Mouse (Mus musculus): Measurements from ENCODE around the gene Sec14l4. TPM values are rescaled to one million over a fixed set of nuclear protein-coding genes. Genes with fewer than 3 reads are reported as not detected.

Sec14l4 gene
- 0.41 TPM in 1 of 2 replicates, not detected in the other for polyA plus RNA-seq (2015; fragmentation: Nextera tagmentation; extraction: Ambion mirVana)

DNA sequence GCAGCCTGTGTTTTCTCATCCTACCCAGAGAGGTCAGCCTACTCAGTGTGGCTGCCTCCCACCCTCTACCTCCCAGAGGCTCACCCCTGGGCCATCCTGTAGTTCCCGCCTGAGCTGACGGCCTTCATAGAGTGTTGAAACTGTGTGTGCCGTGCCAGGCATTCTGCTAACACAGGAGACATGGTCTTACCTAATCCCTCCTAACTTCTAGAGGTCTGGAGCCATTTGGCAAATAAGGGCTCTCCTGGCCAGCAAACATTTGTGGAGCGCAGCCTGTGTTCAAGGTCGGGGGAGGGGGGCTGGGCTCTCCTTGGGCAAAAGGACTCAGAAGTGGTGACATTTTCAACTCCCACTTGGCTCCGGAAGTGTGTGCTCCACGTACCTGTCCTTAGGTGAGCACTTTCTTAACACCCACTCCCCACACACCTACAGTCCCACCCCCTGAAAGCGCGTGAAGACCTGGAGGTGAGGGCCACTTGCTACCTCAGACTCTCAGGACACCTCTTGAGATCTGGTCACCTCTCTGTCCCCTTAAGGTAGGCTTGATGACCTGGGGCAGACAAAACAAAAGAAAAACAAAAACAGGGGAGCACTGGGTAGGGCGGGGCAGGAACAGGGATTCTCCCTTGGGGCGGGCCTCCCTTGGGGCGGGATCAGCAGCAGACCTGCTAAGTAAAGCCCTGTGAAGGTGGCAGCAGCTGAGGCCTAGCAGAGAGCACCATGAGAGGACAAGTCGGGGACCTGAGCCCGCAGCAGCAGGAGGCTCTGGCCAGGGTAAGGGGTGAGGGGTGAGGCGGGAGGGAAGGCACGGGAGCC is at the start of gene Sec14l4:
Gene Sec14l4 (plus strand): TSS at position 337 of the 816 bp plus-strand sequence.
- no peaks in the 10 kb centered on the region for H3K4me1 ChIP-seq (ENCODE audit: insufficient read depth, low read length)
- no peaks in the 10 kb centered on the region for H3K27me3 ChIP-seq (ENCODE audit: insufficient read depth, low read length)
- no peaks in the 10 kb centered on the region for H3K9me3 ChIP-seq (ENCODE audit: low read length)
- ATAC-seq (ENCODE audit: low FRiP score, low TSS enrichment), result no peak
- 45% methylated on average over 16 of the region's 16 CpGs for WGBS
- H3K36me3 ChIP-seq (ENCODE audit: insufficient read depth, low read length), result no peaks in the 10 kb centered on the region
- H3K9ac ChIP-seq (replicated peaks; ENCODE audit: low read length), result no peak within 1 kb of the TSS
- no peak within 1 kb of the TSS for H3K27ac ChIP-seq (ENCODE audit: low read length)
- H3K4me2 ChIP-seq (replicated peaks; ENCODE audit: low read depth, low read length), result no peak within 1 kb of the TSS
- no peak within 1 kb of the TSS for H3K4me3 ChIP-seq (ENCODE audit: low read length)

- H3K27ac ChIP-seq (ENCODE audit: low read length), result peak overlapping the region; percentile 48
- peaks cover 19% of the 10 kb centered on the region; the same call in 1 of the 2 replicates for H3K4me1 ChIP-seq (ENCODE audit: insufficient read depth, low read length)
- no peaks in the 10 kb centered on the region for H3K9me3 ChIP-seq (ENCODE audit: low read length)
- H3K36me3 ChIP-seq (ENCODE audit: insufficient read depth, low read length), result peaks cover 37% of the 10 kb centered on the region
- no peak overlapping the region for H3K9ac ChIP-seq (replicated peaks; ENCODE audit: low read length)
- H3K4me3 ChIP-seq (ENCODE audit: low read length), result no peak overlapping the region
- no peak overlapping the region for H3K4me2 ChIP-seq (replicated peaks; ENCODE audit: low read depth, low read length)
- WGBS, result 50% methylated on average over 6 of the region's 6 CpGs
- H3K27me3 ChIP-seq (ENCODE audit: insufficient read depth, low read length), result peaks cover 9% of the 10 kb centered on the region; the same call in 1 of the 2 replicates
- ATAC-seq (ENCODE audit: low FRiP score, low TSS enrichment), result no peak
Measured at GRCm38 (mm10) chr11:3981536-3981935, 49.7 kb upstream of the Sec14l4 start.

- H3K27ac ChIP-seq (ENCODE audit: low read length), result peak overlapping the region; percentile 68
- H3K4me1 ChIP-seq (ENCODE audit: insufficient read depth, low read length), result peaks cover 19% of the 10 kb centered on the region; the same call in 1 of the 2 replicates
- H3K36me3 ChIP-seq (ENCODE audit: insufficient read depth, low read length), result peaks cover 28% of the 10 kb centered on the region
- H3K9me3 ChIP-seq (ENCODE audit: low read length), result no peaks in the 10 kb centered on the region
- peak overlapping the region; percentile 70; the same call in 1 of the 2 replicates for H3K9ac ChIP-seq (replicated peaks; ENCODE audit: low read length)
- ATAC-seq (ENCODE audit: low FRiP score, low TSS enrichment), result no peak
- WGBS, result 72% methylated on average over 7 of the region's 7 CpGs
- H3K4me3 ChIP-seq (ENCODE audit: low read length), result peak overlapping the region; percentile 51
- peak overlapping the region; percentile 67 for H3K4me2 ChIP-seq (replicated peaks; ENCODE audit: low read depth, low read length)
- H3K27me3 ChIP-seq (ENCODE audit: insufficient read depth, low read length), result peaks cover 9% of the 10 kb centered on the region; the same call in 1 of the 2 replicates
Measured at GRCm38 (mm10) chr11:3982275-3983209, 48.7 kb upstream of the Sec14l4 start.

DNA sequence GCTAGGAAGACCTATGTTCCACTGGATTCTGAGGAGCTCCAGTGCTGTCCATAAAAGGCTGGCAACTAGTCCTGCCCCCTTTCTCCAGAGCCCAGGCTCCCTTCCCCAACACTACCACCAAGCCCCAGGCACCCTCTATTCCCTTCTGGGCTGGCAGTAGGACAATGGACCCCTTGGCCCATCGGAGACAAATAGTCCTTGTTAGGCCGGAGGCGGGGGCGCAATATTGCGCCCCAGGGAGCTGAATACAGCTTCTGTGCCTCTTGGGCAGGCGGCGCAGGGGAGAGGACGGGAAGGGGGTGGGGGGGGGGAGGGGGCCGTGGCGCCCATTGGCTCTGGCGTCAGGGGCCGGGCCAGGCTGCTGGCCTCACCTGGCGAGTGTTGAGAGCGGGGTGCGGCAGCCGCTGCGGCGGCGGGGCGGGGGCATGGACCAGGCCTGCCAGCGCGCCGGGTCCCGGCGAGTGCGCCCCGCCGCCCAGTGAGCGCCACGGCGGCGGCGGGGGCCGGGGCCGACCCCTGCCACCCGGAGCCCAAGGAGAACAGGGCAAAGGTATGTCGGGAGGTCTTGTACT is 47.9 kb upstream of the Sec14l4 start, which contains the start of gene Gal3st1:
Gene Gal3st1 (plus strand): TSS at position 346 of the 572 bp plus-strand sequence.
- peaks cover 20% of the 10 kb centered on the region for H3K36me3 ChIP-seq (ENCODE audit: insufficient read depth, low read length)
- peaks cover 9% of the 10 kb centered on the region; the same call in 1 of the 2 replicates for H3K27me3 ChIP-seq (ENCODE audit: insufficient read depth, low read length)
- no peaks in the 10 kb centered on the region for H3K9me3 ChIP-seq (ENCODE audit: low read length)
- peak; percentile 73 for ATAC-seq (ENCODE audit: low FRiP score, low TSS enrichment)
- WGBS, result under 1% methylated on average over 32 of the region's 37 CpGs
- H3K27ac ChIP-seq (ENCODE audit: low read length), result peak within 1 kb of the TSS; percentile 69
- peaks cover 19% of the 10 kb centered on the region; the same call in 1 of the 2 replicates for H3K4me1 ChIP-seq (ENCODE audit: insufficient read depth, low read length)
- peak within 1 kb of the TSS; percentile 51 for H3K4me3 ChIP-seq (ENCODE audit: low read length)
- peak within 1 kb of the TSS; percentile 70 for H3K9ac ChIP-seq (replicated peaks; ENCODE audit: low read length)
- peak within 1 kb of the TSS; percentile 67 for H3K4me2 ChIP-seq (replicated peaks; ENCODE audit: low read depth, low read length)

DNA sequence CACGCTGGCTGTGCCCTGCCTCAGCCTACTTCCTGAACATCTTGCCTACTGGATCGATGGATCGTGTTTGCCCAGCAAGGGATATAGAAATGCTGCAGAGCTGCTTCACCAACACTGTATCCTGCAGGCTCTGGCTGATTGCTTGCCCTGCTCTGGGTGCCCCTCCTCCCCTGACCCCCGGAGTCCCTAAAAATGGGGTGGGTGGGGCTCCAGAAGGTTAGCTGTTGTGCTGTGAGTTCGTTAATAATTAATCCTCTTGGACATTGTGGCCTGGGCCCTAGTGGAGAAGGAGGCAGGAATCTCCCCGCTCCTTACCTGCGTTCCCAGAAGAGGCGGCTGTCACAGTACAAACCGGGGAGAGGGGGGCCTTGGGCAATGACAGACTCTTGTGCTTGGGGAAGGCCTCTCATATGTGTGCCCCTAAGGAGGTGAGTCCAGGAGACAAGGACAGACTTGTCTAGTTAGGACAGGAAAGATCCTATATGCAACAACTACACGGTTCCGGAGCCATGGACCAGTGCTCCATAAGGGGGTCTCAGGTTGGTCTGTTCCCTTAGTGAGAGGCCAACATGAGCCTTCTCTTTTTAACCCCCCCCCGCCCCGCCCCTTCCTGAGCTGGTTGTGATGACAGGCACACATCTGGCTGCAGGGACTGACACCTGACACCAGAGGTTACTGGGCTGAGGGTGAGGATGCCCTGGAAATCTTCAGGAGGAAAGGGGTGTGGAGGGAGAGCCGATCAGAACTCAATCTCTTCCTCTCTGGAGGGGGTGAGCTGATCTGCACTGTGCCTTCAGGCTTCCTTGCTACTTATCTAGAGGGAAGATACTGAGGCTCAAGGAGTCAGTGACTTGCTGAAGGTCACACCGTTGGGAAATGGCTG is 47.2 kb upstream of the Sec14l4 start:
- Histone ChIP-seq H3K9me3 (ENCODE audit: low read length) (no peaks in the 10 kb centered on the region), H3K4me3 (ENCODE audit: low read length) (peak overlapping the region; percentile 51), H3K27ac (ENCODE audit: low read length) (peak overlapping the region; percentile 69; the same call in 1 of the 2 replicates), H3K4me2 (replicated peaks; ENCODE audit: low read depth, low read length) (peak overlapping the region; percentile 67), H3K27me3 (ENCODE audit: insufficient read depth, low read length) (peaks cover 9% of the 10 kb centered on the region; the same call in 1 of the 2 replicates), H3K4me1 (ENCODE audit: insufficient read depth, low read length) (peaks cover 19% of the 10 kb centered on the region; the same call in 1 of the 2 replicates), H3K9ac (replicated peaks; ENCODE audit: low read length) (peak overlapping the region; percentile 70), H3K36me3 (ENCODE audit: insufficient read depth, low read length) (peaks cover 13% of the 10 kb centered on the region)
- ATAC-seq (ENCODE audit: low FRiP score, low TSS enrichment), result peak; percentile 81
- 7% methylated on average over 15 of the region's 15 CpGs for WGBS

- H3K27me3 ChIP-seq (ENCODE audit: insufficient read depth, low read length), result no peaks in the 10 kb centered on the region
- H3K4me2 ChIP-seq (replicated peaks; ENCODE audit: low read depth, low read length), result no peak overlapping the region
- ATAC-seq (ENCODE audit: low FRiP score, low TSS enrichment), result no peak
- H3K9me3 ChIP-seq (ENCODE audit: low read length), result no peaks in the 10 kb centered on the region
- H3K27ac ChIP-seq (ENCODE audit: low read length), result no peak overlapping the region
- no peak overlapping the region for H3K9ac ChIP-seq (replicated peaks; ENCODE audit: low read length)
- WGBS, result 62% methylated on average over 3 of the region's 3 CpGs
- H3K36me3 ChIP-seq (ENCODE audit: insufficient read depth, low read length), result no peaks in the 10 kb centered on the region
- no peak overlapping the region for H3K4me3 ChIP-seq (ENCODE audit: low read length)
- H3K4me1 ChIP-seq (ENCODE audit: insufficient read depth, low read length), result peaks cover 1% of the 10 kb centered on the region; the same call in 1 of the 2 replicates
Measured at GRCm38 (mm10) chr11:3989748-3990147, 41.5 kb upstream of the Sec14l4 start.

- H3K9me3 ChIP-seq (ENCODE audit: low read length), result no peaks in the 10 kb centered on the region
- no peak for ATAC-seq (ENCODE audit: low FRiP score, low TSS enrichment)
- H3K4me1 ChIP-seq (ENCODE audit: insufficient read depth, low read length), result peaks cover 4% of the 10 kb centered on the region
- no peak overlapping the region for H3K9ac ChIP-seq (replicated peaks; ENCODE audit: low read length)
- 71% methylated on average over 6 of the region's 6 CpGs for WGBS
- no peaks in the 10 kb centered on the region for H3K36me3 ChIP-seq (ENCODE audit: insufficient read depth, low read length)
- H3K27me3 ChIP-seq (ENCODE audit: insufficient read depth, low read length), result peaks cover 17% of the 10 kb centered on the region
- H3K4me2 ChIP-seq (replicated peaks; ENCODE audit: low read depth, low read length), result no peak overlapping the region
- no peak overlapping the region for H3K27ac ChIP-seq (ENCODE audit: low read length)
- H3K4me3 ChIP-seq (ENCODE audit: low read length), result no peak overlapping the region
Measured at GRCm38 (mm10) chr11:3993132-3993531, 38.1 kb upstream of the Sec14l4 start.

DNA sequence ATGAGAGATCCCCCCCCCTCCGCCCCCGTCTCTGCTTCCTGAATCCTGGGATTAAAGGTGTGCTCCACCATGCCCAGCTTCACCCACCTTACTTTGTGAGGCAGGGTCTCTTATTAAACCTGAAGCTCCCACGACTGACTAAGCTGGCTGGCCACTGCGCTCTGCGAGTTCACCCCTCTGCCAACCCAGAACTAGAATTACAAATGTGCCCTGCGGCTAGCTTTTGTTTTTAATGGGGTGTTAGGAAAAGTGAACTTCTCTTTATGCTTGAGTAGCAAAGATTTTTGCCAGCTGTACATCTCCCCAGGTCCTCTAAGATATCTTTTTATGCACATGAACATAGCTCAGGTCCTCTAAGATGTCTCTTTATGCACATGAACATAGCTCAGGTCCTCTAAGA is 37.3 kb upstream of the Sec14l4 start:
- Histone ChIP-seq H3K36me3 (ENCODE audit: insufficient read depth, low read length) (no peaks in the 10 kb centered on the region), H3K4me2 (replicated peaks; ENCODE audit: low read depth, low read length) (no peak overlapping the region), H3K4me1 (ENCODE audit: insufficient read depth, low read length) (peaks cover 9% of the 10 kb centered on the region), H3K27ac (ENCODE audit: low read length) (no peak overlapping the region), H3K4me3 (ENCODE audit: low read length) (no peak overlapping the region), H3K9ac (replicated peaks; ENCODE audit: low read length) (no peak overlapping the region), H3K9me3 (ENCODE audit: low read length) (no peaks in the 10 kb centered on the region), H3K27me3 (ENCODE audit: insufficient read depth, low read length) (peaks cover 25% of the 10 kb centered on the region)
- WGBS, result 68% methylated on average over 6 of the region's 6 CpGs
- ATAC-seq (ENCODE audit: low FRiP score, low TSS enrichment), result no peak

Data from kidney, embryonic 16.5 days (tissue).